Mouse (Mus musculus): ENCODE results near the gene Spred2. TPM values are rescaled to one million over a fixed set of nuclear protein-coding genes. Genes with fewer than 3 reads are reported as not detected.
A peak's percentile ranks its signal among the peaks of the same experiment; 100 is the strongest.
"Not testable (repeated sequence)": the region's sequence is repeated elsewhere in the genome, so short reads cannot be mapped to it uniquely, and the experiment has no call there.

Gene Spred2
- polyA plus RNA-seq, 1 experiment from 2014 or later, result 7.0 TPM

DNA sequence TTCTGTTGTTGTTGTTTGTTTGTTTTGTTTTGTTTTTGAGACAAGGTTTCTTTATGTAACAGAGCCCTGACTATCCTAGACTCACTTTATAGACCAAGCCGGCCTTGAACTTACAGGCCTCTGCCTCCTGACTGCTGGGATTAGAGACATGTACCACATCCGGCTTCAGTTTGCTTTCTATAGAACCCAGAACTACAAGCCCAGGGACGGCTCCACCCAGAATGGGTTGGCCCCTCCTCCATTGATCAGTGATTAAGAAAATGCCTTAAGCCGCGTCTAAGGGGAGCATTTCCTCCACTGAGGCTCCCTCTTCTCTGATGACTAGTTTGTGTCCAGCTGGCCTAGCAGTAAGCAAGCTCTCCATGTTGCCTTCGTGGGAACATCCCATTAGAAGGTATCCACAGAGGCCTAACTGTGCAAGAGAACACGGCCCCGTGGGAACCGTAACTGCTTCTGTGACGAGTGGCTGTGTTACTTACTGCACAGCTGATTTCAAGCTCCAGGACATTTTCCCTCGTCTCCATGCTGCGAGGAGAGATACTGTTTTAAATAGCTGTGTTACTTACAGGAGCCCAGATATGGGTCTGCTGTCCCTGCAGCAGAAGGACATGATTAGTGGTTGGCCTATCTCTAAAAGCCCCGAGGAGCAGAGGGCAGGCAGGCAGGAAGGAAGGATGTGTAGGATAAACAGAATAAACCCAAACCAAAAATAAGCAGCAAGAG lies 128.8 kb downstream of the Spred2 start:
- ATAC-seq (ENCODE audit: insufficient read depth) (no peak), DNase-seq (no peak)
- Histone ChIP-seq H3K9me3 (ENCODE audit: low read depth, low read length) (no peaks in the 10 kb centered on the region), H3K4me2 (no peak overlapping the region), H3K4me3 (ENCODE audit: low read depth, low read length) (no peak overlapping the region), H3K36me3 (ENCODE audit: insufficient read depth) (0 out of 2 replicates have a peak, but pooled peaks cover 7% of the 10 kb centered on the region), H3K4me1 (ENCODE audit: insufficient read depth) (no peaks in the 10 kb centered on the region), H3K9ac (no peak overlapping the region), H3K27ac (ENCODE audit: low read depth) (no peak overlapping the region), H3K27me3 (ENCODE audit: insufficient read depth, low read length) (no peaks in the 10 kb centered on the region)
- no peak for TF ChIP-seq CTCF (IDR thresholded peaks at IDR 0.05; ENCODE audit: low read depth)
- WGBS, result 51% methylated on average over 13 of the region's 13 CpGs

GRCm38 (mm10) chr11:20053951-20054350 lies 129.8 kb downstream of the Spred2 start:
- DNase-seq (no peak), ATAC-seq (ENCODE audit: insufficient read depth) (no peak)
- Histone ChIP-seq H3K9ac (no peak overlapping the region), H3K27ac (ENCODE audit: low read depth) (no peak overlapping the region), H3K36me3 (ENCODE audit: insufficient read depth) (peaks cover 15% of the 10 kb centered on the region), H3K4me3 (ENCODE audit: low read depth, low read length) (no peak overlapping the region), H3K4me2 (no peak overlapping the region), H3K4me1 (ENCODE audit: insufficient read depth) (no peaks in the 10 kb centered on the region), H3K27me3 (ENCODE audit: insufficient read depth, low read length) (no peaks in the 10 kb centered on the region), H3K9me3 (ENCODE audit: low read depth, low read length) (no peaks in the 10 kb centered on the region)
- TF ChIP-seq CTCF (IDR thresholded peaks at IDR 0.05; ENCODE audit: low read depth), result no peak
- 76% methylated on average over 3 of the region's 3 CpGs for WGBS

GRCm38 (mm10) chr11:20054617-20055016 lies 130.4 kb downstream of the Spred2 start:
- WGBS, result 42% methylated on average over 5 of the region's 5 CpGs

DNA sequence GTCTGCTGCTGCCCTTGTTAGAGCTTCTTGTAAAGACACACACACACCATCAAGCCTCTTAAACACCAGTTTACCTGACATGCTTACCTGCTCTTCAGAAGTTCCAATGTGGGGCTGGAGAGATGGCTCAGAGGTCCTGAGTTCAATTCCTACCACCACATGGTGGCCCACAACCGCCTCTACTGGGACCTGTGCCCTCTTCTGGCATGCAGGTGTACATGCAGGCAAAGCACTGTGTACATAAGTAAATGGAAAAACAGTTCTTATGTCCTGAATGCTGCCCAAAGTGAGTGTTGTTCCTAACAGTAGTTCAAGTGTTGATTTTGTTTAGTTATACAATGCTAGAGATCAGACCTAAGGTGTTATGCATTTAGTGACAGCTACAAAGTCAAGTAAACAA lies 132.0 kb downstream of the Spred2 start:
- WGBS, result 81% methylated on average over 1 of the region's 1 CpGs

More at GRCm38 (mm10) chr11:20054617-20055016, 130.4 kb downstream of the Spred2 start:
- no peak overlapping the region for H3K4me2 ChIP-seq
- no peaks in the 10 kb centered on the region for H3K4me1 ChIP-seq (ENCODE audit: insufficient read depth)
- H3K9ac ChIP-seq, result no peak overlapping the region
- ATAC-seq (ENCODE audit: insufficient read depth), result no peak
- no peak for DNase-seq
- no peak for TF ChIP-seq CTCF (IDR thresholded peaks at IDR 0.05; ENCODE audit: low read depth)
- no peak overlapping the region for H3K4me3 ChIP-seq (ENCODE audit: low read depth, low read length)
- no peaks in the 10 kb centered on the region for H3K27me3 ChIP-seq (ENCODE audit: insufficient read depth, low read length)
- H3K27ac ChIP-seq (ENCODE audit: low read depth), result no peak overlapping the region
- H3K9me3 ChIP-seq (ENCODE audit: low read depth, low read length), result no peaks in the 10 kb centered on the region
- H3K36me3 ChIP-seq (ENCODE audit: insufficient read depth), result peaks cover 19% of the 10 kb centered on the region

DNA sequence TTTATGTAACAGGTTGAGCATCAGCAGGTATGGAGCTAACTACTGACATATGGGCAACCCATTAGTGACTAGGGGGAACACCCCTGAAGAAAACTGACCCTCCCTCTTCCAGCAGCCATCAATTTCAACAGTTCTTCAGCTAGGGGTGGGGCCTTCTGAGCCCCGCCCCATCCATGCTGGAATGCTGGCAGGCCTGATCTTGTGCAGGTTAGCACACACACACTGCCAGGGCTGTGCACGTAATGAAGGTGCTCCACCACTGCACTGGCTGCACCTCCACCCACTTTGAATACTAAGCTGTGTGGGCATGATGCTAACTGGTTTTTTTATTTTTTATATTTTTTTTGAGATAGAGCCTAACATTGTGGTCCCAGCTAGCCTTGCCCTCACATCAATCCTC lies 133.3 kb downstream of the Spred2 start:
- Histone ChIP-seq H3K4me1 (ENCODE audit: insufficient read depth) (no peaks in the 10 kb centered on the region), H3K36me3 (ENCODE audit: insufficient read depth) (peaks cover 32% of the 10 kb centered on the region)

More for the DNA sequence above, 132.0 kb downstream of the Spred2 start:
- Histone ChIP-seq H3K4me2 (no peak overlapping the region), H3K27ac (ENCODE audit: low read depth) (no peak overlapping the region), H3K4me3 (ENCODE audit: low read depth, low read length) (no peak overlapping the region), H3K9ac (no peak overlapping the region), H3K9me3 (ENCODE audit: low read depth, low read length) (no peaks in the 10 kb centered on the region), H3K4me1 (ENCODE audit: insufficient read depth) (no peaks in the 10 kb centered on the region), H3K27me3 (ENCODE audit: insufficient read depth, low read length) (no peaks in the 10 kb centered on the region), H3K36me3 (ENCODE audit: insufficient read depth) (peaks cover 32% of the 10 kb centered on the region)
- DNase-seq (no peak), ATAC-seq (ENCODE audit: insufficient read depth) (no peak)
- peak; percentile 19; the same call in 1 of the 2 replicates for TF ChIP-seq CTCF (IDR thresholded peaks at IDR 0.05; ENCODE audit: low read depth)

GRCm38 (mm10) chr11:20059736-20060135 lies 135.6 kb downstream of the Spred2 start:
- Histone ChIP-seq H3K4me3 (ENCODE audit: low read depth, low read length) (no peak overlapping the region), H3K36me3 (ENCODE audit: insufficient read depth) (peaks cover 38% of the 10 kb centered on the region), H3K9me3 (ENCODE audit: low read depth, low read length) (no peaks in the 10 kb centered on the region), H3K27ac (ENCODE audit: low read depth) (no peak overlapping the region), H3K4me1 (ENCODE audit: insufficient read depth) (no peaks in the 10 kb centered on the region), H3K4me2 (no peak overlapping the region), H3K27me3 (ENCODE audit: insufficient read depth, low read length) (no peaks in the 10 kb centered on the region), H3K9ac (no peak overlapping the region)
- TF ChIP-seq CTCF (IDR thresholded peaks at IDR 0.05; ENCODE audit: low read depth), result no peak
- WGBS, result 90% methylated on average over 3 of the region's 3 CpGs
- DNase-seq, result no peak
- no peak for ATAC-seq (ENCODE audit: insufficient read depth)

More for the DNA sequence above, 133.3 kb downstream of the Spred2 start:
- Histone ChIP-seq H3K9ac (no peak overlapping the region), H3K4me3 (ENCODE audit: low read depth, low read length) (no peak overlapping the region), H3K27me3 (ENCODE audit: insufficient read depth, low read length) (no peaks in the 10 kb centered on the region), H3K9me3 (ENCODE audit: low read depth, low read length) (no peaks in the 10 kb centered on the region), H3K27ac (ENCODE audit: low read depth) (no peak overlapping the region), H3K4me2 (no peak overlapping the region)
- 89% methylated on average over 2 of the region's 2 CpGs for WGBS
- ATAC-seq (ENCODE audit: insufficient read depth), result no peak
- no peak for DNase-seq
- no peak for TF ChIP-seq CTCF (IDR thresholded peaks at IDR 0.05; ENCODE audit: low read depth)

DNA sequence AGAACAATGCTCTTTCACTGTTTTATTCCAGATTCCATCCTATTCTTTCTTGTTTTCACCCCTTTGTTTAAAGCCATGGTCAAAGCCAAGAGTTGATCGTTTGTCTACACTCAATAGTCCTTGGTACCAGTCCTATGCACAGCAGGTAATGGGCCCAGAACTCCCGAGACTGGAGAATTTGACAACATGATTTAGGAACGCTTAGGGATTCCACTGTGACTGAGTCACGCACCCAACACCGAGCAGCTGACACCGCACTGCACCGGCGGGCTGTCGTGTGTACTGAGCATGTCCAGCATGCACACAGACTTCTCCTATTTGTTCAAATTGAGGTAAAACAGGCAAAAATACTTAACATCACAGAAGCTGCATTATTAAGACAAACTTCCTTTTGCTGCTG lies 138.6 kb downstream of the Spred2 start:
- H3K36me3 ChIP-seq (ENCODE audit: insufficient read depth), result peaks cover 50% of the 10 kb centered on the region
- not testable (repeated sequence) for H3K27me3 ChIP-seq (ENCODE audit: insufficient read depth, low read length); ATAC-seq (ENCODE audit: insufficient read depth); H3K27ac ChIP-seq (ENCODE audit: low read depth); H3K9ac ChIP-seq; H3K4me1 ChIP-seq (ENCODE audit: insufficient read depth); H3K9me3 ChIP-seq (ENCODE audit: low read depth, low read length); DNase-seq; H3K4me2 ChIP-seq; H3K4me3 ChIP-seq (ENCODE audit: low read depth, low read length)
- WGBS, result 89% methylated on average over 9 of the region's 9 CpGs

- H3K27me3 ChIP-seq (ENCODE audit: insufficient read depth, low read length); H3K27ac ChIP-seq (ENCODE audit: low read depth); H3K9me3 ChIP-seq (ENCODE audit: low read depth, low read length); H3K4me2 ChIP-seq; H3K4me3 ChIP-seq (ENCODE audit: low read depth, low read length); DNase-seq; H3K4me1 ChIP-seq (ENCODE audit: insufficient read depth); ATAC-seq (ENCODE audit: insufficient read depth); H3K9ac ChIP-seq: not testable (repeated sequence)
- WGBS, result 63% methylated on average over 2 of the region's 2 CpGs
- H3K36me3 ChIP-seq (ENCODE audit: insufficient read depth), result peaks cover 48% of the 10 kb centered on the region
Observed at GRCm38 (mm10) chr11:20064086-20064485, 139.9 kb downstream of the Spred2 start.
